Mouse (Mus musculus): ENCODE results near the gene Ncam1. TPM values are rescaled to one million over a fixed set of nuclear protein-coding genes. Genes with fewer than 3 reads are reported as not detected.

Ncam1 gene
- total and polyA plus RNA-seq, 2 experiments from 2014 or later, result 517 to 524 TPM

DNA sequence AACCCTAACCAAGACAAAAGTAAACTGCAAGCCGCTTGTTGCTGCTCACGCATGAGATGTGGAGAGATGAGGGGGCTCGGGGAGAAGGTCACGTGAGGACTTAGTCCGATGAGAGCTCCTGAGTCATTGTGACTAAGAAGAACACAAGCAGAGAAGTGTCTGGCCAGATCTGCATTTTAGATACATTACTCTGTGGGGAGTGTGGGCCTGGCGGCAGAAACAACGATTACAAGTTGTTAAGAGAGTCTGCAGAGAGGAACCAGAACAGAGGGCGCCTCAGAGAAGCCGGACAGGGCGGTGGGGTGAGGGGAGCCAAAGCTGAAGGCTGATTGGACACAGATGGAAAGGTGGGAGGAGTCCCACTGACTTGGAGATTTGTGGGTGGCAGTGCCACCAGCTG lies 315.4 kb downstream of the Ncam1 start:
- no peak for ATAC-seq
- 31% methylated on average over 10 of the region's 10 CpGs for WGBS
- Histone ChIP-seq H3K4me2 (ENCODE audit: low read depth) (no peak overlapping the region), H3K27me3 (ENCODE audit: insufficient read depth, low read length) (no peaks in the 10 kb centered on the region), H3K9ac (no peak overlapping the region), H3K27ac (ENCODE audit: low read depth, low read length) (no peak overlapping the region), H3K4me1 (ENCODE audit: insufficient read depth) (no peaks in the 10 kb centered on the region), H3K36me3 (ENCODE audit: insufficient read depth) (no peaks in the 10 kb centered on the region), H3K9me3 (ENCODE audit: low read length) (no peaks in the 10 kb centered on the region), H3K4me3 (ENCODE audit: low read depth, low read length) (no peak overlapping the region)
- no peak for TF ChIP-seq CTCF (IDR thresholded peaks at IDR 0.05; ENCODE audit: low read depth)
- DNase-seq, result no peak

GRCm38 (mm10) chr9:49472126-49472525 lies 326.6 kb downstream of the Ncam1 start:
- H3K4me1 ChIP-seq (ENCODE audit: insufficient read depth), result no peaks in the 10 kb centered on the region
- 0 out of 2 replicates have a peak, but pooled peaks cover under 1% of the 10 kb centered on the region for H3K9me3 ChIP-seq (ENCODE audit: low read length)
- no peak for TF ChIP-seq CTCF (IDR thresholded peaks at IDR 0.05; ENCODE audit: low read depth)
- no peaks in the 10 kb centered on the region for H3K36me3 ChIP-seq (ENCODE audit: insufficient read depth)
- ATAC-seq, result no peak
- DNase-seq, result no peak
- WGBS, result 73% methylated on average over 11 of the region's 11 CpGs
- H3K27ac ChIP-seq (ENCODE audit: low read depth, low read length), result no peak overlapping the region
- no peak overlapping the region for H3K4me3 ChIP-seq (ENCODE audit: low read depth, low read length)
- no peaks in the 10 kb centered on the region for H3K27me3 ChIP-seq (ENCODE audit: insufficient read depth, low read length)
- no peak overlapping the region for H3K4me2 ChIP-seq (ENCODE audit: low read depth)
- H3K9ac ChIP-seq, result no peak overlapping the region

GRCm38 (mm10) chr9:49470946-49471345 lies 327.8 kb downstream of the Ncam1 start:
- Histone ChIP-seq H3K4me1 (ENCODE audit: insufficient read depth) (no peaks in the 10 kb centered on the region), H3K9ac (no peak overlapping the region), H3K9me3 (ENCODE audit: low read length) (no peaks in the 10 kb centered on the region), H3K27me3 (ENCODE audit: insufficient read depth, low read length) (no peaks in the 10 kb centered on the region), H3K4me3 (ENCODE audit: low read depth, low read length) (no peak overlapping the region), H3K27ac (ENCODE audit: low read depth, low read length) (no peak overlapping the region), H3K4me2 (ENCODE audit: low read depth) (no peak overlapping the region), H3K36me3 (ENCODE audit: insufficient read depth) (no peaks in the 10 kb centered on the region)
- TF ChIP-seq CTCF (IDR thresholded peaks at IDR 0.05; ENCODE audit: low read depth), result no peak
- no peak for ATAC-seq
- 32% methylated on average over 6 of the region's 6 CpGs for WGBS
- peak; percentile 41 for DNase-seq

DNA sequence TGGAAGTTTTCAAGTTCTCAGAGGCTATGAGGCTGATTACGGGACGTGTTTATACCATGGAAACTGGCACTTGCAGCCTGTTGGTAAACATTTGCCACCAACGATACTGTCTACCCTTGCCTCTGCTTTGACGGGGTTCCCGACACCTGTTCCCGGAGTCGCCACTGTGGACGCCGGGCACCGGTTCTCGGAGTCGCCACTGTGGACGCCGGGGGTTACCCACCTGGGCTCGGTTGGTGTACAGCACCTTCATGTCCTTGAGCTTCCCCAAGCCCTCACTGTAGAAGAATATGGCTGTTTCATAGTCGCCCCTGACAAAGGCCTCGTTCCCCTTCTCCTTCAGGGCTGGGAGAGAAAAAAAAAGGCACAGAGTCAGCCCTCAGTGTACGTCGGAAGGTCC lies 328.7 kb downstream of the Ncam1 start:
- Histone ChIP-seq H3K27me3 (ENCODE audit: insufficient read depth, low read length) (no peaks in the 10 kb centered on the region), H3K36me3 (ENCODE audit: insufficient read depth) (no peaks in the 10 kb centered on the region), H3K9ac (no peak overlapping the region), H3K4me3 (ENCODE audit: low read depth, low read length) (no peak overlapping the region), H3K4me2 (ENCODE audit: low read depth) (no peak overlapping the region), H3K27ac (ENCODE audit: low read depth, low read length) (no peak overlapping the region), H3K4me1 (ENCODE audit: insufficient read depth) (no peaks in the 10 kb centered on the region), H3K9me3 (ENCODE audit: low read length) (no peaks in the 10 kb centered on the region)
- 92% methylated on average over 19 of the region's 19 CpGs for WGBS
- no peak for TF ChIP-seq CTCF (IDR thresholded peaks at IDR 0.05; ENCODE audit: low read depth)
- DNase-seq, result no peak
- no peak for ATAC-seq

- DNase-seq (no peak), ATAC-seq (no peak)
- H3K27me3 ChIP-seq (ENCODE audit: insufficient read depth, low read length), result no peaks in the 10 kb centered on the region
- no peaks in the 10 kb centered on the region for H3K4me1 ChIP-seq (ENCODE audit: insufficient read depth)
- WGBS, result 92% methylated on average over 3 of the region's 3 CpGs
- H3K27ac ChIP-seq (ENCODE audit: low read depth, low read length), result no peak overlapping the region
- H3K9ac ChIP-seq, result no peak overlapping the region
- no peaks in the 10 kb centered on the region for H3K9me3 ChIP-seq (ENCODE audit: low read length)
- H3K4me2 ChIP-seq (ENCODE audit: low read depth), result no peak overlapping the region
- H3K4me3 ChIP-seq (ENCODE audit: low read depth, low read length), result no peak overlapping the region
- TF ChIP-seq CTCF (IDR thresholded peaks at IDR 0.05; ENCODE audit: low read depth), result no peak
- no peaks in the 10 kb centered on the region for H3K36me3 ChIP-seq (ENCODE audit: insufficient read depth)
Measured at GRCm38 (mm10) chr9:49456136-49456535, 342.6 kb downstream of the Ncam1 start.

GRCm38 (mm10) chr9:49452396-49452795 lies 346.3 kb downstream of the Ncam1 start:
- Histone ChIP-seq H3K4me1 (ENCODE audit: insufficient read depth) (no peaks in the 10 kb centered on the region), H3K4me3 (ENCODE audit: low read depth, low read length) (no peak overlapping the region), H3K27me3 (ENCODE audit: insufficient read depth, low read length) (no peaks in the 10 kb centered on the region), H3K4me2 (ENCODE audit: low read depth) (no peak overlapping the region), H3K9ac (no peak overlapping the region), H3K27ac (ENCODE audit: low read depth, low read length) (no peak overlapping the region), H3K36me3 (ENCODE audit: insufficient read depth) (no peaks in the 10 kb centered on the region), H3K9me3 (ENCODE audit: low read length) (no peaks in the 10 kb centered on the region)
- WGBS, result 91% methylated on average over 1 of the region's 1 CpGs
- DNase-seq (no peak), ATAC-seq (no peak)
- no peak for TF ChIP-seq CTCF (IDR thresholded peaks at IDR 0.05; ENCODE audit: low read depth)
